Mouse (Mus musculus): ENCODE data around the gene Gm26741.
"Not testable (repeated sequence)": the region's sequence is repeated elsewhere in the genome, so short reads cannot be mapped to it uniquely, and the experiment has no call there.

Gm26741 gene

DNA sequence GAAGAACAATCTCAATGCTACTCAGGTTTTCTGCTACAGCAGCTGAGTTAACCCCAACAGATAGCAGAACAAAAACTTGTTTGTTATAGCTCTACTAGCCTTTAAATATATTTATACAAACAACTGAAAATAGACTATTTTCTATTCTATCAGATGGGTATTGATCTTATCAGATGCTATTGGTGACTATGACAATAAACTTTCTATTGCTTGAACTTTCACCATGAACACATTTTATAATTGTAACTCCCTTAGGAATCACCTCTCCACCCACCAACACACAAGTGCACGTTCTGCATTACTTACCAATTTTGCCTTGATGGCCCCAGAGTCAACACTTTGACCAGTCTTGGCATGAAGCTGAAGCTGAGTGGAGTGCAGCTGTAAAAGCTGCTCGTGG lies at the start of gene Gm26741:
Gm26741 (plus strand) TSS at position 301 of the 400 bp plus-strand sequence.
- DNase-seq = no peak

DNA sequence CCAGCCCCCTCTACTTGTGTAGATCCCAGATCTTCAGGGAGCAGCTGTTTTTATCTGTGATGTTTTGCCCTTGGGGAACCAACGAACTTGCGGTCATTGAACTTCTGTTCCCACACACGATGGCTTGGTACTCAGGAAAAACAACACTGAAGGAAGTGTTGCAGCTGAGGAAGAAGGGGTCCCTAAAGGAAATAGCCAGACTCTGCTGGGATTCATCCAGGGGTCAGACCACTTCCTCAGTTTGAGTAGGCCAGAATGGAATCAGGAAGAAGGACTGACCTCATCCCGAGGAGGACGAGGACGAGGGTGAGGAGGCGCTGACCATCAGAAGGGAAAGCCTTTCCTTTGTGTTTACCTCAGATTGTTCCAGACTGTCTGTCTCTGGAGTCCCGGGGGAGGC lies 49.4 kb upstream of the Gm26741 start:
- DNase-seq = no peak

DNA sequence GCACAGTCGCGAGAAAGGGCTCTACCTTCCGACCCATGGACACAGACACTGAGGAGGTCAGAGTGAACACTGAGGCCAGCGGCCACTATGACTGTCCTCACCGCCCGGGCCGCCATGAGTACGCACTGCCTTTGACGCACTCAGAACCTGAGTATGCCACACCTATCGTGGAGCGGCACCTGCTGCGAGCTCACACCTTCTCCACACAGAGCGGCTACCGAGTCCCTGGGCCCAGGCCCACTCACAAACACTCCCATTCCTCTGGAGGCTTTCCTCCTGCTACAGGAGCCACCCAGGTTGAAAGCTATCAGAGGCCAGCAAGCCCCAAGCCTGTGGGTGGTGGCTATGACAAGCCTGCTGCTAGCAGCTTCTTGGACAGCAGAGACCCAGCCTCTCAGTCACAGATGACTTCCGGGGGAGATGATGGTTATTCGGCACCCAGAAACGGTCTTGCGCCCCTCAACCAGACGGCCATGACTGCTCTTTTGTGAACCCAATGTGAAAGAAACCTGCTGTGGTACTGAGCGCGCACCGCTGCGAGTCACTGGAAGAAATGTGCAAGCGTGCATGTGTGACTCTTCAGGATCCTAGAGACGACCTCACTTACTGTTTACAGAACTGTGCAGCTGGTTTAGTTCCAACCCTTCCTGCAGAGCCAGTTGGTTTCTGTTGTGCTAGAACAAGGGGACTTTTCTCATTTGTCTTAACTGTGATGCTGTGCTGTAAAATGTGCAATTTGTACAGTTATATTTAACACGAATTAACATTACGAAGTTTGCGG lies 38.9 kb upstream of the Gm26741 start:
- DNase-seq = no peak

DNA sequence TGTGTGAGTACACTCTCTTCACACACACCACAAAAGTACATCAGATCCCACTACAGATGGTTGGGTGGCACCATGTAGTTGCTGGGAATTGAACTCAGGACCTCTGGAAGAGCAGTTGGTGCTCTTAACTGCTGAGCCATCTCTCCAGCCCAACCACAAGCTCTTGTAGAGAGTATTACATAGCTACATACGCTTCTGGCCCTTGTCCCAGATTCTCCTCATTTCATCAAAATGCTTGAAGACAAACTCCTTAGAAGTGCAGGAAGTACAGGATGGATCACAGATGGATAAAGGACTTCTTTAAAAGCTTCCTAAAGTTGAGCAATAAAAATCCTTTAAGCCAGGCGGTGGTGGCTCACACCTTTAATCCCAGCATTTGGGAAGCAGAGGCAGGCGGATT lies 36.6 kb upstream of the Gm26741 start:
- DNase-seq = no peak

DNA sequence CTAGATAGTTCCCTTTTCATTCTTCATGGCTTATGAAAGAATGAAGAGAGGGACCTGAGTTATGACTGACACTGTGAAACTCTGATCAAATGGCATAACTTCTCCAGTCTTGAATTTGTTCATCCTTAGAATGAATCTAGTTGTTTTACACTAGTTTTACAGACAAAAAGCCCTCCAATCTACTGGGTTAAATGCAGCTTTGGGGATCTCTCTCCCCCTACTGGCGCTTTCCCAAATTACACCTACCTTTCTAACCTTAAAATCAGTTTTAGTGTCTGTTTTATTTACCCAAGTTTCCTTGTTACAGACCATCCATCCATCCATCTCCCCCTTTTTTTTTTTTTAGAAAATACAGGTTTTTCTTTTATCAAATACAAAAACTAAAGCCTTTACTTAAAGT lies 27.6 kb upstream of the Gm26741 start:
- DNase-seq = peak; percentile 52

DNA sequence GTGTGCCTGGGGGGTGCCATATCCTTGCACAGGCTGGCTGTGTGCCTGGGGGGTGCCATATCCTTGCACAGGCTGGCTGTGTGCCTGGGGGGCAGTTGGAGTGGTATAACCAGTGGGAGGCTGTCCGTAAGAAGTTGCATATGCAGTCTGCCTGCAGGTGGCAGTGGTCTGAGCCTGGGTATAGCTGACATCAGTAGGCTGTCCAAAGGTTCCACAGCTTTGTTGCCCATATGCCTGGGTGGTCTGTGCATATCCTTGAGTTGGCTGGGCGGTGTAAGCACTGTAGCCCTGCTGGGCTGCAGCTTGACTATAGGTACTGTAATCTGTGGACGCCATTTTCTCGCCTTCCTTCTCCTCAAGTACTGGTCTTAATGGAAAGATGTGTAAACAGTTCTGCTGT lies 15.2 kb upstream of the Gm26741 start:
- not testable (repeated sequence) for DNase-seq

DNA sequence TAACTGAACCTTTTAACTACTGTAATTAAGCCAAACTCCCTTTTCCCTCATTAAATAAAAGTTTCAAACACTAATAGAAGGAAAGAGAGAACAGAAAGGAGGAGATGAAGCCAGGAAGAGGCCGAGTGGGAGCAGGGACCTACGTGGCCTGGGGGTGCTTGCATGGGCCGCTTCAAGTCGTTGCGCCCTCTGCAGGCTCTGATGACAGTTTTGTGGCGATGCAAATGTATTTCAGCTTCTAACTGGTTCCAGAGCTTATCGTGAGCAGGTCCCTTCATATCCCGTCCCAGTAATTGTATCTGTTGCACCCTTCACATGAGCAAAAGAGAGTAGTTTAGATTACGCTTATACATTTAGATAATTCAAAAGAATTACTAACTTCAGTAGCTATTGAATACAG lies 5.4 kb upstream of the Gm26741 start:
- no peak for DNase-seq

DNA sequence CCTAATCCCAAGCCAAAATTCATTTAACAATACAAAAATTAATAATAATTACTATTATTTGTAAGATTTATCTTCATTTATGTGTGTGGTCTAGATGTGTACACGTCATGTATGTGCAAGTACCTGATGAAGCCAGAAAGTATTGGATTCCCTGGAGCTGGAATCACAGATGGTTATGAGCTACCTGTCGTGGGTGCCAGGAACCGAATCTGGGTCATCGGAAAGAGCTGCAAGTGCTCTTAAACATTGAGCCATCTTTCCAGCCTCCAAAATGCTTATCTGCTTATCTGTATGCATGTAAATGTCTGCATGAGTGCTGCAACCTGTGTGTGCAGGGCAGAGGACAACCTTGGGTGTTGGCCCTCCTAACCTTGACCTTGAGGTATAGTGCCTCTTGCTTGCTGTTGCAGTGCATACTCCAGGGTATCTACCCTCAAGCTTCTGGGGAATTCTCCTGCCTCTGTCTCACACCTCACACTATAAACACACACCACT lies 1.7 kb downstream of the Gm26741 start:
- DNase-seq = peak; percentile 76

DNA sequence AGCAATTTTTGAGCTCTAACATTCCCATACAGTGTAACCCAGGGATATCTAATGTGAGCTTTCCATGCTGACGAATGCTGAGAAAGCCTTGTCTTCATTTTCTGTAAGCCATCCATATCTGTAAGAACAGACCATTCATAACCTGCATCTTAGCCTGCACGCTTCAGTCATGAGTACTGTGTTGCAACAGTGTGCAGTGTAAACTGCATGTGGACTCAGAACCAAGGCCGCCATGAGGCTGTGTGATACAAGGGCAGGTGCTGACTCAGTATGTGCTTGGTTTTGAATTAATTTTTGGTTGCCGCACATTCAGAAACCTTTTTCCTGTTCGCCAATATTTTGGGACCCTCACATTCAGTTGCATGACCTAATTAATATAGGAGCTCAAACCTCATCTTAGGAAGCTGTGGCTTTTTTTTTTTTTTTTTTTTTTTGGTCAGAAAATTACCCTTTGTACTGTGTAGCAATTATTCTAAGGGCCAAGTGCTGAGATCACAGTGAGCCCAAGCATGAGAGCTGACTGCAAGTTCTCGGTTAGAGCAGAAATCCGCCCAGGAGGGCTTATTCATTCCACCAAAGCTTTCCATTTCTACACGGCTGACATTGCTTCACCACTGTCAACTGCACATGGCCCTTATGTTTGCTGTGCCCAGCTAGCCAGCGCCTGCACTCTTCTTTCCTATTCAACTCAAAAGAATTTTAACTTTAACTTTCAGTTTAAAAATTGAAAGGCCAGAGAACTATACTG lies 2.5 kb downstream of the Gm26741 start:
- DNase-seq = no peak

DNA sequence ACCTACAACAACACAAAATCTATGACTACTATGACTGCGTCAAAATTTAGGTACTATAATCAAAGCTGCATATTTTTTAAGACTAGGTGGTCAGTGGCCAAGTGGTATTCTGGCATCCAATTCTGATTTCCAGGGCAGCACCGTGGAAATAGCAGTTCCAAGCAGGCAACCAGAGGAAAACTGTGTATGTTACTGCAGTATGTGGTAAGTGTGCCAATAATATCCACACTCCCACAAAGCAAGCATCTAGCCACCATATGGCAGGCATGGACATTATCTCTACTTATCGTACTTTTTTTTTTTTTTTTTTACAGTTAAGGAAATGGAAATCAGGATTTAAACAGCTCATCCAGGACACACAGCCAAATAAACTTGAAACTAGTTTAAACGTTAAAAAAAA lies 9.8 kb downstream of the Gm26741 start:
- DNase-seq = peak; percentile 72

DNA sequence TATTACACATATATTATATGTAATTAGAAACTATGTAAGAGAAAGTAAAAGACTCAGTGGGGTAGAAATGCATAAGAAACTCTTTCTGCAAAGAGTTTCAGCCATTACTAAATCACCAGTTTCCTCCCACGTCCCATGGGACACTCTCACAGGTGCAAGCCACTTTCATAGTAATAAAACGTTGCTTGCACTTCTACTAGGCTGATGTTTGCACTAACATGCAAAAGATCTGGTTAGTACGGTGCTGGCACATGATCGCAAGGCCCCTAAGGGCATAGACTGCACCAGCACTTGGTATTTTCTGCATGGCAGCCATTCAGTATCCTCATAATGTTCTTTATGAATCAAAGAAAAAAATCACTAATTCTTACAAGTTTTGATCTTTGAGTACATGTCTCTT lies 15.3 kb downstream of the Gm26741 start:
- DNase-seq = no peak

DNA sequence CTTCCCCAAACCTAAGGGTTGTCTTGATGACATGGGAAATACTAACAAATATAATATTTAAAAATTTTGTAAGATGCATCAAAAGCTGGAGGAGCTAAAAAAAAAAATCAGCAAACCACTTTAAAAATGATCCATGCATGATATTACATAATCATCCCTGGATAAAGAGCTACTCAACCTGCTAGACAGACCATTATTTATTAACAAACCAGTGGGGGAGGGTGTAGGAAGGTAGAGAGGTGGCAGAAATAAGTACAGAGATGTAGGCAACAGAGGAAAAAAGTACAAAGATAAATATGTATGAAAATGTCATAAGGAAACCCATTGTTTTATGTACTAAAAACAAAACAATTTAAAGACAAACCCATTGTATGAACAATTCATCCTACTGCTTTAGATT lies 16.1 kb downstream of the Gm26741 start:
- DNase-seq = no peak

DNA sequence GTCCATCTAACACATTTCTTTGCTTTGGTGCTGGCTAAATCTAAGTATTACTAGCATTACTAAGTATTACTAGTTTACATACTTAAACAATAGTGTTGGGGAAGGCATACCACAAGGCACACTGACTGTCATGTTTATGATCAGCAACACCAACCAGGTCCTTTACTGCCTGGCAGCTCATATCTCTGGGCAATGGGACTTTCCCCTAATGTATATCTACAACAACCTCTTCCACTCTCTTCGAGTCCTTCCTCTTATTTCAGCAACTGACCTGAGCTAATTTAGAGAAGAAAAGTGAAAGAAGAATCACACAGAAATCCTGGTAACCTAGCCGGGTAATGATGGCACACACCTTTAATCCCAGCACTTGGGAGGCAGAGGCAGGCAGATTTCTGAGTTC lies 17.9 kb downstream of the Gm26741 start:
- no peak for DNase-seq

DNA sequence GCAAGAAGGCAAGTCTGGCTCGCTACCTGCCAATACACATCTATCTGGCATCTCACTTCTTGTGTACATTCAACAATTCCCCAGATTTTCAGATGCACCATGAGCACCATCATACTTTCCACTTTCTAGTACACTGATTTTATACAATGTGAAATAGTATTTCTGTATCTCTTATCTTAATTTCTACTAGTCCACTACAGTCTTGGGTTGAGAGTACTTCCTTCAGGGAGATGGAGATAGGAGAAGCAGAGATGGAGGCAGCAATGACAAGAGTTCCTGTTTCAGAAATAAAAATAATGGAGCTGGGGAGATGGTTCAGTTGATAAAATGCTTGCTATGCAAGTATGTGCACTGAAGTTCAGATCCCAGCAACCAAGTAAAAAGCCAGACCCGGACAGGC lies 19.2 kb downstream of the Gm26741 start:
- DNase-seq = no peak

DNA sequence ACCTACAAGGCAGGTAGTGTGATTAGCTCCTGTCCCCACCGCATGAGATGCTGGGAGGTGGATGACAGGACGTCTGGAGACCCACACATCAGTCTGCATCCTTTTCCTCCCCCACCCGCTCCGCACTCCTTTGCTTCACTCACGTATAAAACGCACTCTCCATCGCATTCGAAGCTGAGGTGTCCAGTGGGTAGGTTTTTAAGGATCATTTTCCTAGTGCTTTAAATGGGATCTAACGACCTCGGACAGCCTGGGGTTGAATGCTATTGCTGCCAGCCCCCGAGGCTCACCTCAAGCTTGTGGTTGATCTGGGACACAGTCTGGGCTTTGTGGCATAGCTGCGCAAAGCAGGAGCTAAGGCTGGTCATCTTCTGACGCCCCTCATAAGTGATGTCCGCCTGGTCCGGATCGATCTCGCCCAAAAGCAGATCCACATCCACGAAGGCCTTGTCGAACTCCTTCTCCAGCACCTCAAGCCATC lies 22.8 kb downstream of the Gm26741 start:
- no peak for DNase-seq

DNA sequence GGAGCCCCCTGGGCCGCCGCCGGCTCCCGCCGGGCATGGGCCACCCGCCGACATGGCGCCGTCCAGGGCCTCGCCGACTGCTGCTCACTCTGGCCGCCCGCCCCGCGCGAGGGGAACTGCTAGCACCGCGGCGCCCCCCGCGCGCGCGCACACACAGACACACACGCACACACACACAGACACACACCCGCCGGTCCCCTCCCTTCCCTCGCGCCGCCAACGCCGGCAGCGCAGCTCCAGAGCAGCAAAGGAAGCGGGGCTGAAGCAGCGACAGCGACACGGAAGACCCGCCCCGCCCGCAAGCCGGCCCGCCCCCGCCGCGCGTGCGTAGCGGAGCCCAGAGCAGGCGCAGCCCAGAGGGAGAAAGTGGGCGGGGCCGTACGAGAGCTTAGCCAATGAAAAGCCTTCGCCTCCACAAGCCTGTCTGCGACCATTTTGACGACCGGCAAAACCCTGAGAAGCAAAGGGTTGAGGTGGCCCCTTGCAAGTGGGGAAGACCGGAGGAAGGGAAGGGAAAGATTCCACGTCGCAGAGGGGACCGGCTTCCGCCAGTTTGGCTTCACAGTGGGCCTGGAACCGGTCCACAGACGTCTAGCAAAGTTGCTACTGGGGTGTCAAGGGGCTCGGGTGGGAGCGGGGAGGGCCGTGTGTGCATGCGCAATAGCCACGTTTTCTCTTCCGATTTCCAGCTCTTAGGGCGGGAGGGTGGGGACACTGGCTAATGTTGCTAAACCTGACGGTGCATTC lies 23.5 kb downstream of the Gm26741 start, which contains the start of gene Gopc:
Gopc (minus strand) TSS at position 280 of the 747 bp plus-strand sequence.
- DNase-seq = peak; percentile 98

DNA sequence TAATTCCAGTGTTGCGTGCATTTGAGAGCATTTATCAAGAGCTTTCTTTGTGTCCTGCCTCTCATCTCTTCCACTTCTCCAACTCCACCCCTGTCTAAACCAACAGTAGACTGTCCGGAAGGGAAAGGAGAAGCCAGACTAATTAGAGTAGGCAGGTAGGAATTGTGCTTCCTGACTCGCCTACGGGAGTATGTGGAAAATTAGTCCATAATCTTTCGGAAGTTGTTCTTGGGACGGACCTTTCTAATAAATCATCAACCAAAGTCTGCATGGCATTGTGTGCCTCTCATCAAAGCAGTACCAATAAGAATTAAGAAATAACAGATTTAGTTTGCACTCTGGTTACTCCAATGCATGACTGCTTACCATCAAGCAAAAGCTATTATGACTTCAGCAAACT lies 24.5 kb downstream of the Gm26741 start:
- DNase-seq = no peak

DNA sequence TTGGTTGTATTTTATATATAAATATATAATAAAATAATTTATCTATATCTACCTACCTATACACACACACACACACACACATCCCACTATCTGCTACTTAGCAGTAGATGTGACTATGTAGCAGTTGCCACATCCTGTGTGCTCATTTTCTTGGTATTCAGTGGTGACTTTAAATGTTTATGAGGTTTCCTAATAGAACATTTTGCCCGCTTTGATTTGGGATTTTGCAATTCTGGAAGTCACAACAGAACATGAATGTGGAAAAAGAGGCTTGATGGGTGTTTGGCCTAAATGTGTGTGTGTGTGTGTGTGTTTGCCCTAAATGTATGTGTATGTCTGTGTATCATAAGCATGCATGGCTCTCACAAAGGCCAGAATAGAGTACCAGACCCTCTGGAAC lies 25.0 kb downstream of the Gm26741 start:
- no peak for DNase-seq

DNA sequence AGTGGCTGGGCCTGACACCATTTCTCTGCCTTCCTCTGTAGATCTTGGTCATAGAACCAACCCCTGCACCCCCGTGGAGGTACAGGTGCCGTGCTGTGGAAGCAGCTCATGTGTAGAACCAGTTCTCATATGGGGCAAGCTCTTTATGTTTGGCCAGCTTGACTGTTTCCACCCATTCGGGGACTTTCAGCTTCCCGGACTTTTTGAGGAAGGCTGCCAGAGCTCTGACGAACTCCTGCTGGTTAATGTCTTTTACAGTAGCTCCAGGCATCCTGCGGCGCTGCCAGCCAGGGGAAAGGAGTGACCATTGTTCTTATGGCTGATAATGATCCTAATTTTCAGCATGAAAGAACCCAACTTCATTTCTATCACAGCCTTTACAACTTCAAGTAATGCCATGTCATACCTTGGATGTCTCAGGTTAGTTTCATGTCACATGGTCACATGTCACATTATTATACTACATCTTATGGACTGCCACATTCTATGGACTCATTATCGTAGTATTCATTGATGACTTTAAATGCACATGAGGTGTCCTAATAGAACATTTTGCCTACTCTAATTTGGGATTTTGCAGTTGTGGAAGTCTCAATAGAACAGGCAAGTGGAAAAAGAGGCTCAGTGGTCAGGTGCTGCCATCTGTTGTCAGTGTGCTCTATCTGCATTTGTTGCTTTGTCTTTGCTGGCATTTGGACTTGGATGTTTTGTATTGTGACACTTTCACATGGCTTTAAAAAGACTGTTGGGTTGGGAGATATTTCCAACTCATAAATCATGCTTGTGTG lies 26.4 kb downstream of the Gm26741 start:
- peak; percentile 77 for DNase-seq

DNA sequence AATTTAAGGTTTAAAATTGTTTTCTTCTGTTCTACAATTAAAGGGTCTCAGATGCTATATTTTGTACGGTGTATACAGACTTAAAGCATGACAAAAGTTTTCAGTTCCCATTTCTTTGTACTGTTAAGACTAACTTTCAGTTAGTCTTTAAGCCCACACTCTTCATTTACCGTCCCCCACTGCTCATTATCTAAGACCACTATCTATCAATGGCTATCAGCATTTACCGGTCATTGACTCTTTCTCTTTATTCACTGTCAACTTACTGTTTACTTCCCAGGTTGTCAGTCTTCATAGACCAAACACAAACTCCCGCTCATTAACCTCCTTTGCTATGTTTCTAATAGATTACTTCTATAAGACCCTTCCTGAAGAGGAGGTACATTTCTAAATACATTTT lies 28.6 kb downstream of the Gm26741 start:
- DNase-seq = no peak

DNA sequence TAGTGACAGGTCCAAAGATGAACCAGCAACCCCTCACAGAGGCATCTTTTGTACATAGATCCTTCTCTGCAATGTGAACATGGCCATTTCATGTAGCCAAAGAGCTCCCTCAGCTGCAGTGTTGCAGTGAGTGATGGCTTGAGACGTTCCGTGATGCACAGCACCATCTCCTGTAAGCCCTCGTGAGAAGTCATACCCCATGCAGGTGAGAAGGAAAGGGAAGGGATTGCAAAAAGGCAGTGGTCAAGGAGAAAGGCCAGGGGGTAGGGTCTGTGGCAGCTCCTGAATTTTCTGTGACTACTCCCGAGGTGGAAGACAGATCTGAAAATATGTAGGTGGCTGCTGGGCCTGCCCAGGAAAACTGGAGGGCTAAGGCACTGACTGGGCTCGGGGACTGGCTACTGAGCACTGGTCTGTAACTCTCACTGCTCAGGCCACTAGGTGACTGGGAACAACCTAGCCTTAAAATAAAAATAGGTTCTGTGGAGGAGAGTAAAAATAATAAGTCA lies 30.4 kb downstream of the Gm26741 start, which contains the start of gene Nepn:
Nepn (plus strand) TSS at position 51 of the 509 bp plus-strand sequence.
- no peak for DNase-seq

DNA sequence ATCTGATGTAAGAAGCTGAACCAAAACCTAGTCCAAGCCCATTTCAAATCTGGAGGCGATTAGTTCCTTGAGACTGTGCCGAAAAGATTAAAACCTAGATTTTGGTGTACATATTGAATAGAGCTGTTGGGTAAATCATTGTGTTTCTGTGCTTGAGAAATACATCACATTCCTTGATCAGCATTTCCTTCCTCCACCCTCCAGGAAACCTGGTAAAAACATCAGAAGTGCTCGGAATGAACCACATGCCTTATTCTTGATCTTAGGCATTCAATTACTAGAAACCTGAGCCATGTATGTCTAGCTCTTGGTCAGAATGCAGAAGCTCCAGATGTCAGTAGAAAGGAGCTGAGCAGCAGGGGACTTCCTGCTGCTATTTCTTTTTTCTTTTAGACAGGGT lies 30.9 kb downstream of the Gm26741 start:
- no peak for DNase-seq

Data from cerebellum, adult 9-10 months (tissue).